Mouse (Mus musculus): ENCODE data around the gene Lpar6.

Gene Lpar6

DNA sequence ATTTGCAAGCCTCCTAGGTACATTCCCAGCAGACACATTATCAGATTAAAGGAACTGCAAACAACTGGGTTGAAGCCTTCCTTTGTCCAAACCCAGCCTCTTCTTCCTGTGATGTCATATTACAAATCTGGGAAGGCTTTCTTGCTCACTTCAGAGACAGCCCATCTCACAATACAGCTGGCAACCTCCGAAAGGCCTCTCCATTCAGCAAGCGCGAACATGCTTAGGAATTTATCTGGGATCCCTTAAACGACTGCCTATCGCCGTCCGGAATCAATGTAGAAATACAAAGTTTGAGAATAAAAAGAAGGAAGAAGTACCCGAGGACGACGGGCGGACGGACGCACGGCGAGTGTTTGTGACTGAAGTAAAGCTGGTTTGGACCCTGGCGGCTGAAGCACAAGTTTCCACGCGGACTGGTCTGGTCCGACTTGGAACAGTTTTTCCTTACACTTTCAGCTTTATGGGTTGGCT is at the start of gene Lpar6:
Lpar6 (plus strand) TSS at position 48 of the 474 bp plus-strand sequence.
- DNase-seq: peak; percentile 68

DNA sequence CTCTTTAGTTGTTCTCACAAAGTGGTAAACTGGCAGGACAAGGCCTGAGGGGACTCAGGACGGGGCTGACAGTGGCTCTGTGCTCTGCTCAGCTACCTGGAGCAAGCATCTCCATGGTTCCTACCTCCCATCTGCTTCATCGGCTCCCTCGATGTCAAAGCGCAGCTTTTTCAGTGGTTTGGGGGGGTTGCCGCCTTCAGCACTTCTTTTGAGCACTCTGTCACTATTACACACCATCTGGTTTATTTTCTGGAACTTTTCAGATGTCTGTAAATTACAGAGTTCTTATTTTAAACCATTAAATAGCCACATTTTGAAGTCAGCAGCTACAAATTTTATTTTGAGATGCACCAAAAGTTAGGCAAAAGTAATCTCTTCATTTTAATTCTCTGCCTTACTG is 38.6 kb upstream of the Lpar6 start:
- no peak for DNase-seq

DNA sequence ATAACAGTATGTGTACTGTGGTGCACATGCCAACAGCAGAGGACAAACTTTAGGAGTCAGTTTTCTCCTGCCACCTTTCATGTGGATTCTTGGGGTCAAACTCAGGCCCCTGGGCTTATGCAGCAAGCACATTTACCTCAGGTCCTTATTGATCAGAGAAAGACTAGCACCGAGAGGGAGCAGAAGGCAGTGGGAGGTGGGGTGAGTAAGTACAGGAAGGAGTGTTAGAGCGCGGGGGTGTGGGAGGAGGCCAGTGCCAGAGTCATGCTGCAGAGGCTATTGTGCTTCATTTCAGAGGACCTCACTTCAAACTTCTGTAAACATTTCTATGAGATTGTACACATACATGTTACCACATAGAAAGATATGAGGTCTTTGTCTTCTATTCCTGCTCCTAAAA is 36.2 kb upstream of the Lpar6 start:
- DNase-seq: no peak

DNA sequence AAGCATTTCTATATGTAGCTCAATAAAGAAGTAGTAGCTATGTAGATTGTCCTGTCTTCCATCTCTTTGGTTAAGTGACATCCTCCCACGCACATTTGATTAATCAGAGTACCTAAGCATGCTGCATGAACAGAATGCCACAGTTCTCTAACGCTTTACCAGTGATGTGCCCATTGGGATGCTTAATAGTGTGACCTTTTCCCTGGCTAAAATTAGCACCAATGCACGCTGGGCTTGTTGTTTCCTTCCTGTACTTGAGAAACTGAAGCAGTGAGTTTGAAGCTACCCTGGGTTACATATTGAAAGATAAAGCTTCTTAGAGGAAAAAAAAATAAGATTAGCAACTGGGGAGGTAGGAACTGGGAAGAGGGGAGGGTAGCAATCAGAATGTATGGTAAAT is 33.7 kb upstream of the Lpar6 start:
- no peak for DNase-seq

DNA sequence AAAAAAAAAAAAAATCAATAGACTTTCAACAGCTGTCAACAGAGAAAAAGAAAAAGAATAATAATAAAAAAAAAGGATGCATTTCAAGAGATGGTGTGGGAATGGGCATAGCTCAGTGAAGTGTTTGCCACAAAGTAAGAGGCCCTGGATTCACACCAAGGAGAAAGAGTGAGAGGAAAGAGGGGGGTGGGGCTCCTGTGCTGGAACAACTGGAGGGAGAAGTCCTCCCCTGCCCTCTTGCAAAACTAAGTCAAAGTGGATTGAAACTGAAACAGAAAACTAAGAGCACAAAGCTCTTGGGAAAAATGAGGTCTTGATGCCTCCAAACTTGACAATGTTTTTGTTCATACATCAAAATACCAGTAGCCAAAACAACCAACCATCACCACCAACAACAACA is 28.4 kb upstream of the Lpar6 start:
- DNase-seq: no peak

DNA sequence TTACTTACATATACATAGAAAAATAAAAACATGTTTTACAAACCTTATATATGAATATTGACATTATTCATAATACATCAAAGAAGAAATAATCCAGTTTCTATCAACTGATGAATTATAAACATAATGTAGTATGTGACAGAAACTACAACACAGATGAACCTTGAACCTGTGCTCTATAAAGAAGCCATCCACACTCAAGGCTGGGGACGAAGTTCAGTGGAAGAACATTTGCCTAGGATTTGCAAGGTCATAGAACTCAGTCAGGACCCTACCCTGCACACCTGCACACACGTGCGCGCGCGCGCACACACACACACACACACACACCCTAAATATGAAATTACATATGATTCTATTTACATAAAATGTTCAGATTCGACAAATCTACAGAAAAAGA is 27.5 kb upstream of the Lpar6 start:
- DNase-seq: no peak

DNA sequence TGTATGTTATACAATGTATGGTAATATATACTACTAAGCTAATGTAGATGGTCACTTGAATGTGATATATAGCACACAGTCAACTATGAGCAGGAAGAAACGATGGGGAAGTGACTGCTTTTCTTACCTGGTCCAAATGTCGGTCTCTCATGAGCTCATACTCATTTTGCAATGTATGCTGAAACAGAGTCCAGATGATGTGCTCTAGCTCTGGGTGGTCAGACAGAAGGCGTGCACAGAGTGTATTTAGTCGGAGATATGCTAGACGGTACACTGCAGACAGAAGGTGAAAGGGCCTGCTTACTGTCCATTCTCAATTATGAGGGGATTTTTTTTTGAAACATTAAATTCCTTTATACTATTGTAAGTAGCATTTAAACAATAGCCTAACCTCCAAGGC is 26.2 kb upstream of the Lpar6 start:
- DNase-seq: no peak

DNA sequence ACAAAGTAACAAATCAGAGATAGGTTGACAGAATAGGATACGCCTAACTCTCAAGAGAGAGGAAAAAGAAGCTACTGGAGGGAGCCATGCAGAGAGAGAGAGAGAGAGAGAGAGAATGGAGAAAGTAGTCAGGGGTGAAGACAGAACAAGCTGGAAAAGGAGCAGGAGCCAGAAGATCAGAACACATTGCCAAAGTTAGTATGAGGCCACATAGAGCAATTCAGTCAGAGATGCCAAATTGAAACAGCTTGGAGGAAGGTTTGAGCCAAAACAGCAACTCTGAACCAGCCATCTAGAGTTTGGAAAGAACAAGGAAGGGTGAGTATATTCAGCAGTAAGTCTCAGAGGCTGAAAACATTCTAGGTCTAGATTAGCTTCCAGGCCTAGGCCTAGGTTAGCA is 20.6 kb upstream of the Lpar6 start:
- no peak for DNase-seq

DNA sequence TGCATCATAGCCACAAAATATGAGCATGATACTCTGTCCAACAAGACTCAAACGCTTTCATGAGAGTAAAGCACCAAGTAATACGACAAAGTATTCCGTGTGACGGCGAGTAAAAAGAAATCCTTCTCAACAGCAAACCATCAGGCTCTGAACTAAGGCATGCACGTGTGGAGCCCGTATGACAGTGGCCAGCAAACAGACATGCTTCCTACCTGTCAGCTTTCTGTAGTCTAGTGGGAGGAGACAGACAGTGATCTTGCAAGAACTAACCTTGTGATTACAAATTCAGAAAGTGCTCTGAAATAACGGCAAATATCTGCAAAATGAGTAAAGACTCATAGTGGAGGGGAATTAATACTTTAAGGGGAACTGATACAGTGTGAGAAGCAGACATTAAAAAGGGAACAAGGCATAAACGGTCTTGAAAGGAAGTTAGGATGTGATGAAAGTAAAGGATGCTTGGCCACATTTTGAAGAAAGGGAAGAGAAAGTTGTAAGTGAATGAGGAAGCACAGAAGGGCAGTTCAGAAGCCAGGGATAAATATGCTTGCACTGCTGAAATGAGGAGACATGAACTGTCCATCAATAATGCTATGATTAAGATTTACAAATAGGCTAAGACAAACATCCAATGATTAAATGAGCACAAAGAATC is 15.3 kb upstream of the Lpar6 start:
- no peak for DNase-seq

DNA sequence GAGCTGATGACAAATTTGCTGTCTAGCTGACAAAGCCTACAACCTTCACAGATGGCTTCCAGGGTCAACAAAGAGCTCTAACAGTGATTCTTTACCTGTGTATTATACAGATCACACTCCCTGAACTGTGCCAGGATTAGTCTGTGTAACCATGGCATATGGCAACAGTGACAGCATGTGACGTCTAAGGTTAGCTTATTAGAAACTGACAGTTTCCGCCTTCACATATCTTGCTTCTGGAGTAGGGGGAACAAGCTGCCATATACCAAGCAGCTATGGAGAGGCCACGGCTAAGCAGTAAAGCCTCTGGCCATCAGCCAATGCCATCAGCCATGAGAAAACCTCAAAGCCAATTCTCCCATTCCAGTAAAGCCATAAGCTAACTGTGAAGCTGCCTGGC is 11.3 kb upstream of the Lpar6 start:
- DNase-seq: no peak

DNA sequence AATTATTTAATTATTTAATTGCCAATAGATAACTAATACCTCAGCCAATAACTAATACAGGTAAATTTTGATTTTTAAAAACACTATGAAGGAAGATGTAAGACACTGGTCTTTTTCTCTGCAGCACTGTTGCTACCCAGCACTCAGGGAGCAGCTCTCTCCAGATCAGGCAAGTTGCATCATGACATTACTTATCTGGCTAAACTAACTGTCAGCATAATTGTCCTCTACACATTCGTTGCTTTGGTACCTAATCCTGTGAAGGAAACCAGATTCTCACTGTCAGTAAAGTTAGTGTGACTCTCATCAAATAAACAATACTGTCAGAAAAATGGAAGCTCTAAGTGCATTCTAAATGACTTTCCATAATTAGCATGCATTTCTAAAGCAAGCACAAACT is 10.8 kb upstream of the Lpar6 start:
- DNase-seq: no peak

DNA sequence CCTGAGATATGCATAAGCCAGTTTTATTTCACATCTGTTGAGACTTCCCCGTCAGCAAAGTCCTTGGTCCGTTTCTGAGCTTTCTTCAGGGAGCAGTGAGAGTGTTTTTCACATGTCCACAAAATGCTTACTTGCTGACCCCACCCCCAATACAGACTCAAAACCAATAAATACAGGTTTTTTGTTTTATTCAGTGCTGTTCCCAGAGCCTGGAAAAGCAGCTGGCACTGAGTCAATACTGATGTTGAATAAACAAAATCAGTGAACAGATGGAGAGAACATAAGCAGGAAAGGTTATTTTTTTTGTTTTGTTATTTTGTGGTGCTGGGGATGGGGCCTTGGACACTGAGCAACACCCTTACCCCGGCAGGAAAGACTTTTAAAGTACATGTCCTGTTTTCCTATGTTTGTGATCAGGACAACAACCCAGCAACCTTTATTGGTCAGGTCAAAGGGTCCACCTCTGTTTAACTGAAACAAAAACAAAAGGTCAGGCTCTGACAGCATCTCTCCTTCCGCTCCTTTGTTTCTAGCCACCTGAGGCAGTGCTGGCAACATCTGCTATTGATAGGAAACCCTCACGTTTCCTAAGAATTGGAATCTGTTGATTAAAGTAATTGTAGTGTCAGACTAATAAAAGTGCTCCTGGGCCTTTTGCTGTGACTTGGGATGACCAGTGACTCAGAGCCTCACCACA is 6.3 kb upstream of the Lpar6 start:
- DNase-seq: no peak

DNA sequence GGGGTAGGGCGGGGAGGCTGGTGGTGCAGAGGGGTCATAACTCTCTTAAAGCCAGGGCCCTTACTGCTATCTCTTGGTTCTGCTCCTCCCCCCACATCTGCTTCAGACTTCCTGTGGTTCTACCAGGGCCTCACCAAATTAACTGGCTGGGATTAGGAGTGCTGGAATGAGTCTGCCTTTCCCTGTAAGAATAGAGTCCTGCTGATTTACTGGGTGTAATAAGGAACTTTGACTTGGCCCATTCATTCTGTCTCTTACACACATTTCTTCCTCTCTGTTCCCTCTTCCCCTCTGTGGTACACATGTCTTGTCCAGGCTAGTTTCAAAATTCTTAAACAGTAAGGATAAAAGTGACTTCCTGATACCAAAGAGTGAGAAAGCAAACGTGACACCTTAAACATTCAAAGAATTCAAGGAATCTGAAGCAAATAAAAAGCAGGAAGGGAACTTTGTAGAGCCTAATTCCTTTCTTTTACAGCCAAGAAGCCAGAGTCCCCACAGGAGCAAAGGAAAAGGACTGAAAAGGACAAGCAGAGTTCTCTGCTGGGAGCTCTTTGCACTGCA is 3.1 kb upstream of the Lpar6 start:
- DNase-seq: no peak

DNA sequence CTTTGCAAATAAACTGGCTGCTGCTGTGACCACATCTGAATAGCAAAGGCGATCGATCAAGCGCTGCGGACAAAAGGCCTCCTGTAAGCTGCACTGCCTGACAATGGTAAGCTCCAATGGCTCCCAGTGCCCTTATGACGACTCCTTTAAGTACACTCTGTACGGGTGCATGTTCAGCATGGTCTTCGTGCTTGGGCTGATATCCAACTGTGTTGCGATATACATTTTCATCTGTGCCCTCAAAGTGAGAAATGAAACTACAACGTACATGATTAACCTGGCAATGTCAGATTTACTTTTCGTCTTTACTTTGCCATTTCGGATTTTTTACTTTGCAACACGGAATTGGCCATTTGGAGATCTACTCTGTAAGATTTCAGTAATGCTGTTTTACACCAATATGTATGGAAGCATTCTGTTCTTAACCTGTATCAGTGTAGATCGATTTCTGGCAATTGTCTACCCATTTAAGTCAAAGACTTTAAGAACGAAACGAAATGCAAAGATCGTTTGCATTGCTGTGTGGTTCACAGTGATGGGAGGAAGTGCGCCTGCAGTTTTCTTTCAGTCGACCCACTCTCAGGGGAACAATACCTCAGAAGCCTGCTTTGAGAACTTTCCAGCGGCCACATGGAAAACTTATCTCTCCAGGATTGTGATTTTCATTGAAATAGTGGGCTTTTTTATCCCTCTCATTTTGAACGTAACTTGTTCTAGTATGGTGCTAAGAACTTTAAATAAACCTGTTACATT is 979 bp downstream of the Lpar6 start:
- DNase-seq: peak; percentile 67

DNA sequence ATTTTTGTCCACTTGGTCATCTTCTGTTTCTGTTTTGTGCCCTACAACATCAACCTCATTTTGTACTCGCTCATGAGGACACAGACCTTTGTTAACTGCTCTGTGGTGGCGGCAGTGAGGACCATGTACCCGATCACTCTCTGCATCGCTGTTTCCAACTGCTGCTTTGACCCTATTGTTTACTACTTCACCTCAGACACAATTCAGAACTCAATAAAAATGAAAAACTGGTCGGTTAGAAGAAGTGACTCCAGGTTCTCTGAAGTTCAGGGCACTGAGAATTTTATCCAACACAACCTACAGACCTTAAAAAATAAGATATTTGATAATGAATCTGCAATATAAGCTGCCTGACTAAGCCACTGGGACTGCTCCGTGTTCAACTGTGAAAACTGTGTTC is 1.6 kb downstream of the Lpar6 start:
- peak; percentile 50 for DNase-seq

DNA sequence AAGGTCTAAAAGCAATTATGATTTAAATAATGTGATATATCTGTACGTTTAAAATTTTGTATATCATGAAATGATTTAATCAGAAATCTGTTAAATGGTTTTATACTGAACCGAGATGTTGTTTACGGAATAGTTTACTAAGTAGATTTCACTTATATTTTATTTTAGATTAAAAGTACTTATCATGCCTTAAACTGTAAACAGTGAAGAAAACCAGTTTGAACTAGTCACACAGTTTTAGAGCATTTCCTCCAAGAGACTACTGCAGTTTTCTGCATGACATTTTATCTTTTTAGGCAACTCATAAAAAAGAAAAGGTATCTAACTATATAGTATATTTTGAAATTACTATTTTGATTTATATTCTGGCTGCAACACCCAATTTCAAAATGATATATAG is 2.2 kb downstream of the Lpar6 start:
- DNase-seq: no peak

DNA sequence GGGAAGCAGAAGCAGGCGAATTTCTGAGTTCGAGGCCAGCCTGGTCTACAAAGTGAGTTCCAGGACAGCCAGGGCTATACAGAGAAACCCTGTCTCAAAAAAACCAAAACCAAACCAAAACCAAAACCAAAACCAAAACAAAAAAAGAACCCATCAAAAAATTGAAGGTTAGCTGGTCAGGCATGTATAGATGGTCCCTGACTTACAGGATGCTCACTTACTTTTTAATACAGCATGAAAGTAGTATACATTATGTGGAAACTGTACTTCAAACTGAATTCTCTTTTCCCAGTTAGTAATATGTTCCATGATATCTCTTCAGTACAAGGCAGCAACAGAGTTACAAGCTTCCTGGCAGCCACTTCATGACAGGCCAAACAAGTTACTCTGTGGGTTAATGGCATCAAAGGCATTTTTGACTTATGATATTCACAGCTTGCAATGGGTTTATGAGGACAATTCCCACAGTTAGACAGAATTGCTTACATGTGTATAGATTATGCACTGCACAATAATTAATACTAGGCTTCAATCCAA is 6.4 kb downstream of the Lpar6 start:
- no peak for DNase-seq

DNA sequence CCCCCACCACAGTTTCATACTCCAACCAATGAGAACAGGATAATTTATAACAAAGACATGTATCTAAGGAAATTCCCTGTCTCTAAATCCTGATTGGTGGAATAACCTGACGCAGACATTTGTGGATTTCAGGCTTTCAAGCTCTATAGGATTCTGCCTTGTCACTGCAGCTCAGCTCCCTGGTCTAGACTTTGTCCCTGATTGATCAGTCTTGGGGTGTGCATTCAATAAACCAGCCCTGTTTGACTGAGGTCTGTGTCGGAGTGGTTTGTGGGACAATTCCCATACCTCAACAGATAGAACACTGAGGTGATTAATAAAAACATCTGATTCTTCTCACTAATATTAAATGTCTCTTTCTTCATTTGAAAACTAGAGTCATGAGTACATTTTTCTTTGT is 12.4 kb downstream of the Lpar6 start:
- DNase-seq: no peak

DNA sequence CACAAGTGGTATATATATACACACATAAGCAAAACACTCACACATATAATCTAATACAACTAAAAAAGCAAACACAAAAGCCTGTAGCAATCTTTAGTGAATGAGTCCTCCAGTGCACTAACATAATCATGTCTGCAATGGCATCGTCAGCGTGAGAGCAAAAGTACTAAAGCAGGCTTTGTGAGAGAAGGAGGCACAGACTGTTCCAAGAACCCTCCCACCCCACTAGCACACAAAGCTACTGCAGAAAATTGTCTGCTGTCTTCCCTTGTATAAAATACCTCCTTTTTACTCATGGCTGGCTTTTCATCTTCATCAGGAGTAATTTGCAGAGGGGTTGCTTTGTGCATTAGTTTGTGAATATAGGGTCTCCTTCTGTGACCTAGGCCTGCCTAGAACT is 14.6 kb downstream of the Lpar6 start:
- DNase-seq: no peak

DNA sequence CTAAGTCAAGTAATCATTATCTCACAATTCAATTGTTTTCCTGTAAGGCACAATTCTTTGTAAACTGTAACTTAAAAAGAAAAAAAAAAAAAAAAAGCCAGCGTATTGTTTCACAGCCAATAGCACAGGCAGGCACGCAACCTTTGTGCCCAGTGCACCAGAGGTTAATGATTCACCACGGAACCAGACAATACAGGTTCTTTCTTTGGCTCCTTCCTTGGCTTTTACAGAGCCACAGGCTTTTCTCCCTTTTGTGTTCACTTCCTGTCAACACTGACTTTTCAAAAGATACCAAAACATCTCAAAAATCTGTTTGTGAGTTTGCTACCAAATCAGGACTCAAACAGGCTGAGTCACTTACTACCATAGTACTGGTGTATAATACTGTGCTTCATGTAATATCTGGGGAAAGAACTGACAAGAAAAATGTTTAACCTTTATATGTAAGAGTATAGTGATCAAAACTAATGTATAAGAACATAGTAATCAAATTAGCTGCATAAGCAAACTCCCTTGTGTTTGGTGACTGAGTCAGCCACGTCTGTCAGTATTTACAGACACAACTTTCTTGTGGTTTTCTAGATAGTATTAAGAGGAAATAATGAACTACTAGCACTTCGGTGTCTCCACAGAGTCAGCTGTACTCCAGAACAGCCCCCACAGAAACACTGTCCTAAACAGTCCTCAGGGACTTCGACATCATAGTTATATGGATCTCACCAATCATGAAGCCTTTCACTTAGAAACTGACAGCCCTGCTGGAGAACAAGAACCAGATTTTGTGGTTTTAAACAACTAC is 16.0 kb downstream of the Lpar6 start:
- no peak for DNase-seq

DNA sequence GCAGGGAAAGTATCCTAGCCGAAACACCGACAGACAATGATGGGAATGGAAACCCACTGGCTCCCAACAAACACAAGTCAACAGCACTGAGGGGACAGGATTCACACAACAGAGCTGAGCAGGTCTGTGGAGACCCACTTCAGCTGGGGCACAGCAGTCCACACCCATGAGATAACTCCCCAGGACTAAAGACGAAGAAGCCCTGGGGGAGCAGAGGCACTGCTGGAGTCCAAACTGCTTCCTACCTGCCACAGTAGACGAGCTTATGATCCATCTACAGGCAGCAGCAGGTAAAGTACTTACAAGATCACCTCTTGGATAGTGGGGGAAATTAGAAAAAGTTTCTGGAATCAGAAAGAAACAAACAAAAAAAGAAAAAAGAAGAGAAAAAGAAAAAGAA is 16.7 kb downstream of the Lpar6 start:
- DNase-seq: no peak

DNA sequence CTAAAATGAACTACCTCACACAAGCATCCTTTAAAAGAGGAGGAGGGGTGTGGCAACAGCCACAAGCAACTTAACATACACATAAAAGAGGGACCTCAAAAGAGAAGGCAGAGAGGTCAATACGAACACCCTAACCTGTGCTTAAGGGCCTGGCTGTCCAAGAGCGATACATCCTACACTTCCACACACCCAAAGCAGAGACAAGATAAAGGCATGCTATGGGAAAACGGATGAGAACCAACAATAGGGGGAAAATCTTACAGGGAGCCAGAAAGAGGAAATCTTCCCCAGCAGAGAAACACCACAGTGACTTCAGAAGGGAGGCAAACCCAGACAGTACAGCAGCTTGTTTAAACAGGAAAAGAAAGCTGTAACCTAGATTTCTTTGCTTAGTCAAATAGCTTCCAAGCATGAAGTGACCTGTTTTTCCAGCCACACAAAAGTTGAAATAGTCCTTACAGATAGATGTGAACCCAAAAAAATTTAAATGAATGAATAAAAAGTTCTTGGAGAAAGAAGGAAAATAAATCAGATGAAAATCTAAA is 17.8 kb downstream of the Lpar6 start:
- peak; percentile 62 for DNase-seq
